Mouse (Mus musculus): ENCODE measurements at regions not wholly inside any gene's neighbourhood (a gene's known extent, or its start where the extent isn't known, plus 50 kb on each side); places are given as distances from the start of the nearest gene placed in this dataset.

- DNase-seq (ENCODE audit: low spot score in 2 of 2) = no peak
Measured at GRCm38 (mm10) chr8:126660658-126661316, 67.0 kb upstream of the Irf2bp2 start.

- no peak for DNase-seq (ENCODE audit: low spot score in 2 of 2)
Measured at GRCm38 (mm10) chr8:126659691-126660657, 66.2 kb upstream of the Irf2bp2 start.

- no peak for DNase-seq (ENCODE audit: low spot score in 2 of 2)
Measured at GRCm38 (mm10) chr8:126657546-126657945, 63.8 kb upstream of the Irf2bp2 start.

- DNase-seq (ENCODE audit: low spot score in 2 of 2) = no peak
Measured at GRCm38 (mm10) chr8:126656554-126657260, 62.9 kb upstream of the Irf2bp2 start.

GRCm38 (mm10) chr8:126655565-126655964, 61.8 kb upstream of the Irf2bp2 start:
- DNase-seq (ENCODE audit: low spot score in 2 of 2) = no peak

GRCm38 (mm10) chr8:126654353-126654752, 60.6 kb upstream of the Irf2bp2 start:
- no peak for DNase-seq (ENCODE audit: low spot score in 2 of 2)

GRCm38 (mm10) chr8:126652151-126652550, 58.4 kb upstream of the Irf2bp2 start:
- DNase-seq (ENCODE audit: low spot score in 2 of 2) = peak; percentile 47 to 53

- DNase-seq (ENCODE audit: low spot score in 2 of 2) = no peak
Measured at GRCm38 (mm10) chr8:126650945-126651344, 57.2 kb upstream of the Irf2bp2 start.

- no peak for DNase-seq (ENCODE audit: low spot score in 2 of 2)
Measured at GRCm38 (mm10) chr8:126649305-126649704, 55.5 kb upstream of the Irf2bp2 start.

GRCm38 (mm10) chr8:126647350-126647749, 53.6 kb upstream of the Irf2bp2 start:
- DNase-seq (ENCODE audit: low spot score in 2 of 2) = no peak

GRCm38 (mm10) chr8:126646604-126647311, 53.0 kb upstream of the Irf2bp2 start:
- no peak for DNase-seq (ENCODE audit: low spot score in 2 of 2)

GRCm38 (mm10) chr8:126644179-126644578, 50.4 kb upstream of the Irf2bp2 start:
- DNase-seq (ENCODE audit: low spot score in 2 of 2) = no peak

All from spleen, postnatal 36 days (tissue).